Mouse (Mus musculus): ENCODE measurements around the gene Dupd1. TPM values are rescaled to one million over a fixed set of nuclear protein-coding genes. Genes with fewer than 3 reads are reported as not detected.
A peak's percentile ranks its signal among the peaks of the same experiment; 100 is the strongest.

Gene Dupd1
- total RNA-seq, 2 experiments from 2014 or later: 0.42 TPM; not detected in 1

DNA sequence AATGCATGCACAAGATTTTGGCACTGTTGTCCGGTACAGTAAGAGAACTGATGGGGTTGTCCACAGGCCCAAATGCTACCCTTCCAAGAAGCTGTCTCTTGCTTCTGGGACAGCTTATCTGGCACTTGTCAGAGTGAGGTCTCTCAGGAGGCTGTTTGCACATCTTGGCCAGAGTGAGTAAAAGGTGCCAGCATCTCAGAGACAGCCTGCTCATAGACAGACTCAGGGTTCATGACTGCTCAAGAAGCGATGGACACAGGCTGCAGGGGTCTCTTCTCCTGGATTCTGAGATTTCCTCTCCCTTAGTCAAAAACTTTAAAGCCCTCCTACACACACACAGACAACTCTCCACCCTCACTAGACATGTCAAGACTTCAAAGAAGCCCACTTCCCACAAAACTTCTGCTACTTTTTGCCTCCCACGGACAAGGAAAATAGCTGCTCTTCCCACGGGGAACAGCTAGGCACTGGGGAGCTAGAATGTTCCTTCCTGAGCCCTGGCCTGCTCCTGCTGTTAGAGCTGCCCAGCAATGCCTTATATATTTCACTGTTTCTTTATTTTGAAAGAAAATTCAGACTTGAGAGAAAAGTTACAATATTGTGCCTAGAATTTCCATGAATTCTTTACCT, 73.5 kb downstream of the Dupd1 start:
- peak overlapping the region; percentile 65; the same call in 1 of the 2 replicates for H3K27ac ChIP-seq
- no peak overlapping the region for H3K4me3 ChIP-seq
- DNase-seq (ENCODE audit: low spot score in 2 of 2): no peak
- TF ChIP-seq CTCF (conservative IDR thresholded peaks at IDR 0.05): no peak

DNA sequence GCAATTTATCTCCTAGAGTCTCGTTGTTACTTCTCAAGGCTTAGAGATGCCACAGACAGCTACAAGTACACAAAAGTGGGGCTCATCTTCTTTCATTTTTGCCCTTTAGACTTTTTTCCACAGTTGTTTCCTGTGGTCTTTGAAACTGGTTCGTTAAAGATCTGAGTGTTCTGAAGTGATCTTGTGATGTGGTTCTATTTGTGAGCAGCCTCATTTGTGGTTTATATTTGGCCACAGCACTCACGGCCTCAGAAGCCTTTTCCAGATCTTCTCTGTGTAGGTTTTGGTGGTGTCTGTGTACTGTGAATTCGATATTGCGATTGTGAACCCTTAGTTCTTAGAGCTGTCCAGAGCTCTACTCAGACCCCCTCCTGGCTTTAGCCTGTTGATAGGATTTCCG, 77.8 kb downstream of the Dupd1 start:
- DNase-seq (ENCODE audit: low spot score in 2 of 2): no peak
- peak overlapping the region; percentile 25; the same call in 1 of the 2 replicates for H3K27ac ChIP-seq

DNA sequence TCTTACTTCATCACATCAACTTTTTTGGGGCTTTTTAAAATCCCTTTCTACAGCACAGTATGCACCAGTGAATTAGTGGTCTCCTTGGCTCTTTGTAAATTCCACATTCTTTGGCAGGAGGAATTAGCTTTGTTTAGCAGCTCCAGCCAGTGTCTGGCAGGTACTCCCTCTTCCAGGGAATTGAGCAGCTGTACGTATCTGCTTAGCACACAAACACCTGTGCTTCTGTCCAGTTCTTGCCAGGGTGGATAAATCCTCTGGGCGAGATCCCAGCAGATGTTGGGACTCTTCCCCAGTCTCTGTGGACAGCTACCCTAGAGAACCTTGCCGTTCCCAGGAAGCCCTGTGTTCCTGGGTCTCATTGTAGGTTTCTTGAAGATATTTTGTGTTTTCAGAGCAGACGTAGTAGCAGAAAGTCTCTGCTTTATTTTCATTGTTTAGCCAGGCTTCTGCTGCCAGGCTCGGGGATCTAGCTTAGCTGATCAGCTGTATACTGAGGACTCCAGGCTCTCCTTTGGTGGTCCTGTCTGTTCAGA, 82.6 kb downstream of the Dupd1 start:
- Histone ChIP-seq H3K4me3 (no peak overlapping the region), H3K27ac (no peak overlapping the region)
- TF ChIP-seq CTCF (conservative IDR thresholded peaks at IDR 0.05): no peak
- no peak for DNase-seq (ENCODE audit: low spot score in 2 of 2)

More for the DNA sequence above, 77.8 kb downstream of the Dupd1 start:
- no peak for TF ChIP-seq CTCF (conservative IDR thresholded peaks at IDR 0.05)
- no peak overlapping the region for H3K4me3 ChIP-seq

Other genes with a start within 250 kb of the Dupd1 start
- 100 to 1,000 TPM; 104 to 117 TPM for gene Kat6b, start 233.1 kb downstream of the Dupd1 start, total RNA-seq (2021)
- gene Samd8, start 36.0 kb upstream of the Dupd1 start, total RNA-seq (2021): 10 to 100 TPM; 79.3 to 82.6 TPM
- gene Dusp13, start 36.6 kb upstream of the Dupd1 start, total RNA-seq (2021): under 1 TPM; 0.32 to 0.84 TPM
- gene Vdac2, start 110.7 kb upstream of the Dupd1 start, total RNA-seq (2021): 100 to 1,000 TPM; 223 to 230 TPM
- 10 to 100 TPM; 25.4 to 27.5 TPM for gene Comtd1, start 134.4 kb upstream of the Dupd1 start, total RNA-seq (2021)

Data from layer of hippocampus, adult 2 months (tissue).